Mouse (Mus musculus) ES-Bruce4 (cell line): Measurements from ENCODE around the gene Mrfap1. TPM values are rescaled to one million over a fixed set of nuclear protein-coding genes. Genes with fewer than 3 reads are reported as not detected.

Source experiments
- H3K27ac ChIP-seq: 2 replicates; pipeline ENCODE4 v1.5.1; 2012; ENCODE audit warnings: low read length, inconsistent platforms; ENCODE audit not compliant: insufficient read depth
- H3K27me3 ChIP-seq: 2 replicates; pipeline ENCODE4 v1.6.1; 2012; ENCODE audit warnings: mild to moderate bottlenecking, low read length, inconsistent platforms; ENCODE audit not compliant: control insufficient read depth, poor library complexity, insufficient read depth, severe bottlenecking
- H3K36me3 ChIP-seq: 2 replicates; pipeline ENCODE4 v1.6.1; 2012; ENCODE audit warnings: inconsistent platforms, mild to moderate bottlenecking, low read length, moderate library complexity; ENCODE audit not compliant: control insufficient read depth, poor library complexity, insufficient read depth, severe bottlenecking
- H3K4me1 ChIP-seq: one replicate; pipeline ENCODE4 v1.8.1; 2011; ENCODE audit warnings: low read length; ENCODE audit not compliant: control insufficient read depth, insufficient read depth
- H3K4me3 ChIP-seq: 2 replicates; pipeline ENCODE4 v1.5.1; 2011; ENCODE audit warnings: low read depth, mild to moderate bottlenecking, low read length
- H3K9ac ChIP-seq: 2 replicates; pipeline ENCODE4 v1.6.1; 2012; ENCODE audit warnings: low read depth, mild to moderate bottlenecking, inconsistent platforms; ENCODE audit not compliant: poor library complexity, severe bottlenecking
- H3K9me3 ChIP-seq: replicated peaks from 2 replicates; pipeline ENCODE4 v1.6.1; 2012; ENCODE audit warnings: mild to moderate bottlenecking, low read length, inconsistent platforms; ENCODE audit not compliant: control insufficient read depth, poor library complexity, insufficient read depth, severe bottlenecking
- CTCF ChIP-seq: IDR thresholded peaks from one replicate; pipeline ENCODE4 v1.8.1; 2011; ENCODE audit warnings: low read depth, low read length
- EP300 ChIP-seq: IDR thresholded peaks from 2 replicates; pipeline ENCODE4 v1.6.1; 2011; ENCODE audit warnings: low read depth, low read length; ENCODE audit not compliant: insufficient read depth
- POLR2A ChIP-seq: IDR thresholded peaks from one replicate; pipeline ENCODE4 v1.8.1; 2011; ENCODE audit warnings: low read length; ENCODE audit not compliant: insufficient read depth
- polyA plus RNA-seq: library from polyadenylated mRNA; stranded (reverse); fragments of >200 nt; gene quantifications from 2 replicates; pipeline ENCODE4 v1.2.4, GENCODE M21; 2011; ENCODE audit warnings: low read depth; ENCODE audit not compliant: missing spikeins, insufficient read depth, insufficient read length

The Mrfap1 gene
- polyA plus RNA-seq, 1 experiment = 312 TPM

- Histone ChIP-seq H3K27ac (no peak overlapping the region), H3K36me3 (no peaks in the 10 kb centered on the region), H3K9me3 (no peaks in the 10 kb centered on the region), H3K9ac (no peak overlapping the region), H3K4me3 (no peak overlapping the region), H3K4me1 (no peaks in the 10 kb centered on the region), H3K27me3 (no peaks in the 10 kb centered on the region)
- TF ChIP-seq POLR2A = no peak
- TF ChIP-seq CTCF = peak; percentile 98
- TF ChIP-seq EP300 = 0 out of 2 replicates have a peak, but pooled peaks have one; percentile 15
Measured at GRCm38 (mm10) chr5:36835933-36836332, 39.4 kb upstream of the Mrfap1 start.

- H3K9ac ChIP-seq = no peak overlapping the region
- H3K4me1 ChIP-seq = no peaks in the 10 kb centered on the region
- no peaks in the 10 kb centered on the region for H3K9me3 ChIP-seq
- H3K36me3 ChIP-seq = no peaks in the 10 kb centered on the region
- H3K27me3 ChIP-seq = no peaks in the 10 kb centered on the region
- TF ChIP-seq POLR2A = no peak
- TF ChIP-seq CTCF = no peak
- no peak for TF ChIP-seq EP300
- no peak overlapping the region for H3K27ac ChIP-seq
- no peak overlapping the region for H3K4me3 ChIP-seq
Measured at GRCm38 (mm10) chr5:36831272-36831671, 34.7 kb upstream of the Mrfap1 start.

- Histone ChIP-seq H3K4me1 (no peaks in the 10 kb centered on the region), H3K4me3 (peak within 1 kb of the TSS; percentile 70), H3K27ac (no peak within 1 kb of the TSS), H3K27me3 (no peaks in the 10 kb centered on the region), H3K9me3 (no peaks in the 10 kb centered on the region), H3K9ac (peak within 1 kb of the TSS; percentile 47), H3K36me3 (no peaks in the 10 kb centered on the region)
- no peak for TF ChIP-seq EP300
- TF ChIP-seq CTCF = peak; percentile 97
- no peak for TF ChIP-seq POLR2A
Measured at GRCm38 (mm10) chr5:36829913-36830879, 33.6 kb upstream of the Mrfap1 start, which contains the start of gene Man2b2. Gene Man2b2 (minus strand): TSS chr5:36830653.

- H3K9ac ChIP-seq = no peak overlapping the region
- no peak overlapping the region for H3K4me3 ChIP-seq
- no peaks in the 10 kb centered on the region for H3K9me3 ChIP-seq
- H3K36me3 ChIP-seq = no peaks in the 10 kb centered on the region
- H3K4me1 ChIP-seq = no peaks in the 10 kb centered on the region
- no peaks in the 10 kb centered on the region for H3K27me3 ChIP-seq
- H3K27ac ChIP-seq = no peak overlapping the region
- TF ChIP-seq EP300 (no peak), POLR2A (no peak), CTCF (no peak)
Measured at GRCm38 (mm10) chr5:36829098-36829497, 32.5 kb upstream of the Mrfap1 start.

DNA sequence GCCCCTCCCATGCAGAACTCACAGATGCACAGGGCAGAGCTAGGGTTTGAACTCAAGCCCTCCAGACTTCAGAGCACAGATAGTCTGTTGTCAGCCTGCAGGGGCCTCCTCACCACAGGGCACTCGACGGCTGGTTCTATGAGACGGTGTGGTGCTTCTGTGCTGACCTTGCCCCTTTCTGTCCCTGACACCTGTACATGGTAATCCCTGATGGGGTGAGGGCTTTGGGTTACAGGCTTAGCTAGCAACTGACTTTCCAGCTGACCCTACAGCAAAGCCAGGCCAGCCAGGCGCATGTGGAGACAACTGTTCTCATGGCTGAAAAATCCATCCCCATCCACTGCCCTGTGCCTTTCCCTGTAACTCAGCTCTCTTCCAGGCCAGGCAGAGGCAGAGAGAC lies 26.3 kb upstream of the Mrfap1 start:
- Histone ChIP-seq H3K9me3 (no peaks in the 10 kb centered on the region), H3K9ac (no peak overlapping the region), H3K4me1 (no peaks in the 10 kb centered on the region), H3K4me3 (no peak overlapping the region), H3K36me3 (no peaks in the 10 kb centered on the region), H3K27me3 (no peaks in the 10 kb centered on the region), H3K27ac (no peak overlapping the region)
- TF ChIP-seq CTCF (no peak), EP300 (no peak), POLR2A (no peak)

GRCm38 (mm10) chr5:36820142-36820541 lies 23.6 kb upstream of the Mrfap1 start:
- no peak overlapping the region for H3K4me3 ChIP-seq
- no peak overlapping the region for H3K9ac ChIP-seq
- no peak overlapping the region for H3K27ac ChIP-seq
- TF ChIP-seq CTCF (peak; percentile 89), EP300 (no peak)
- H3K4me1 ChIP-seq = no peaks in the 10 kb centered on the region
- no peaks in the 10 kb centered on the region for H3K27me3 ChIP-seq
- no peaks in the 10 kb centered on the region for H3K36me3 ChIP-seq
- H3K9me3 ChIP-seq = no peaks in the 10 kb centered on the region
